Mouse (Mus musculus): Measurements from ENCODE around the gene Gm47283.
"Not testable (repeated sequence)": the region's sequence is repeated elsewhere in the genome, so short reads cannot be mapped to it uniquely, and the experiment has no call there.

- TF ChIP-seq CTCF (IDR thresholded peaks at IDR 0.05; ENCODE audit: low read depth, low read length); GATA1 (IDR thresholded peaks at IDR 0.05; ENCODE audit: borderline replicate concordance, low read length); TAL1 (conservative IDR thresholded peaks at IDR 0.05; ENCODE audit: low read depth, low read length): not testable (repeated sequence)
Observed at GRCm38 (mm10) chrY:90741006-90741405, 43.5 kb upstream of the Gm47283 start.
